In the genomic region with DNA sequence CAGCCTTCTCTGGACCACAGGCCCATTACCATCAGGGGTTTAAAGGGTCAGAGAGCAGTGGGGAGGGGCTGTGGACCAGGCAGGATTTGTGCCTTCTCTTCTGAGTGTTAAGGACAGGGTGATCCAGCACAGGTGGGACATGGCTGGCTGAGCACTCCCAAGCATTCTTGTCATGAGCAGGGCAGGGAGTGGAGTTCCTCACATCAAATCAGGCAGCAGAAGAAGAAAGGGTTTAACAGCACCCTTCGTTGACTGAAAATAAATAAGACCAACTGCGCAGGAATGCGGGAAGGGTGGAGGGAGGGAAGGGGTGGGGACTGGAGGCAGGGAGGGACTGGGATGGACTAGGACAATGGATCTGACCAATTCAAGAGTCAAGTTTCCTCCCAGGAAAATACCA, we compare ENCODE assay signal across 15 mouse cellular contexts. TPM values are rescaled to one million over a fixed set of nuclear protein-coding genes. Genes with fewer than 3 reads are reported as not detected.
A peak's percentile ranks its signal among the peaks of the same experiment; 100 is the strongest.
DNase-seq lines count a peak whose midpoint lies in the region; ATAC-seq and TF ChIP-seq lines count a peak whose summit lies in the region.
"Had no signal": no experiment of that assay in that cellular context is flagged by ENCODE, and none has a peak within 500 bp of the region (broad histone marks: within the 10 kb centered on the region; RNA-seq: fewer than 3 reads in every experiment).

No protein-coding gene starts in this region.

- TF ChIP-seq POLR2A in kidney, adult 2 months (IDR thresholded peaks at IDR 0.05; ENCODE audit: low read depth, low read length): no peak

- peak; percentile 47 for DNase-seq in kidney, adult 2 months
- DNase-seq in kidney, adult 9 months: no peak
- peak; percentile 69 for DNase-seq in R1 (ENCODE audit: low read depth, low spot score)
- DNase-seq: cerebellum, adult 11-12 months; forebrain, postnatal 0 days; gastrocnemius, postnatal 14 days; heart, postnatal 4 days; lung, adult 2 months; right cerebral cortex, postnatal 4 days had no signal

- no peak overlapping the region for H3K9ac ChIP-seq in intestine, embryonic 16.5 days (ENCODE audit: low read depth, low read length)
- H3K9ac ChIP-seq in stomach, embryonic 14.5 days (replicated peaks; ENCODE audit: low read depth, low read length): no peak overlapping the region
- no peak overlapping the region for H3K9ac ChIP-seq in hindbrain, embryonic 16.5 days (ENCODE audit: low read depth, low read length)
- H3K9ac ChIP-seq: forebrain, postnatal 0 days; midbrain, embryonic 12.5 days had no signal

- H3K27ac ChIP-seq in kidney, adult 2 months (ENCODE audit: insufficient read depth, low read depth, low read length): peak overlapping the region; percentile 26
- peak overlapping the region; percentile 66 for H3K27ac ChIP-seq in intestine, embryonic 16.5 days (ENCODE audit: low read length)
- H3K27ac ChIP-seq in stomach, embryonic 14.5 days (ENCODE audit: low read length): peak overlapping the region; percentile 68; the same call in 1 of the 2 replicates
- H3K27ac ChIP-seq in hindbrain, embryonic 16.5 days (ENCODE audit: low read depth, low read length): no peak overlapping the region
- H3K27ac ChIP-seq: midbrain, embryonic 12.5 days had no signal

- TF ChIP-seq CTCF in kidney, adult 2 months (conservative IDR thresholded peaks at IDR 0.05; ENCODE audit: insufficient read depth, insufficient read length, low read depth, low read length): no peak

- H3K27me3 ChIP-seq in kidney, adult 2 months (replicated peaks; ENCODE audit: control insufficient read depth, insufficient read depth, low read length): no peaks in the 10 kb centered on the region
- no peaks in the 10 kb centered on the region for H3K27me3 ChIP-seq in intestine, embryonic 16.5 days (replicated peaks; ENCODE audit: control insufficient read depth, insufficient read depth, low read length)
- no peaks in the 10 kb centered on the region for H3K27me3 ChIP-seq in stomach, embryonic 14.5 days (ENCODE audit: control insufficient read depth, insufficient read depth, low read length)
- no peaks in the 10 kb centered on the region for H3K27me3 ChIP-seq in hindbrain, embryonic 16.5 days (replicated peaks; ENCODE audit: control insufficient read depth, insufficient read depth, low read length)
- H3K27me3 ChIP-seq: midbrain, embryonic 12.5 days had no signal

- 27% methylated on average over 3 of the region's 3 CpGs for WGBS in kidney, adult 2 months
- 9% methylated on average over 3 of the region's 3 CpGs for WGBS in intestine, embryonic 16.5 days
- 11% methylated on average over 3 of the region's 3 CpGs for WGBS in stomach, embryonic 14.5 days
- WGBS in hindbrain, embryonic 16.5 days: 12% methylated on average over 3 of the region's 3 CpGs

- no peak overlapping the region for H3K4me2 ChIP-seq in intestine, embryonic 16.5 days (ENCODE audit: low read depth, low read length)
- H3K4me2 ChIP-seq in stomach, embryonic 14.5 days (replicated peaks; ENCODE audit: low read depth, low read length): no peak overlapping the region
- no peak overlapping the region for H3K4me2 ChIP-seq in hindbrain, embryonic 16.5 days (ENCODE audit: low read length)
- H3K4me2 ChIP-seq: heart, embryonic 11.5 days; midbrain, embryonic 12.5 days had no signal

- peaks cover 3% of the 10 kb centered on the region; the same call in 1 of the 2 replicates for H3K4me1 ChIP-seq in kidney, adult 2 months (ENCODE audit: control insufficient read depth, insufficient read depth, low read length)
- H3K4me1 ChIP-seq in intestine, embryonic 16.5 days (ENCODE audit: control insufficient read depth, insufficient read depth, low read length): peaks cover 19% of the 10 kb centered on the region
- H3K4me1 ChIP-seq in stomach, embryonic 14.5 days (ENCODE audit: control insufficient read depth, insufficient read depth, low read length): peaks cover 14% of the 10 kb centered on the region
- H3K4me1 ChIP-seq in hindbrain, embryonic 16.5 days (ENCODE audit: control insufficient read depth, insufficient read depth, low read depth, low read length): no peaks in the 10 kb centered on the region

- peak; percentile 13; the same call in 1 of the 2 replicates for ATAC-seq in intestine, embryonic 16.5 days
- ATAC-seq in stomach, embryonic 14.5 days (ENCODE audit: insufficient number of reproducible peaks, insufficient read depth, low FRiP score, low read depth): 0 out of 2 replicates have a peak, but pooled peaks have one; percentile 66
- ATAC-seq in megakaryocyte, adult 5-6 weeks (ENCODE audit: poor library complexity, severe bottlenecking): no peak
- no peak for ATAC-seq in hindbrain, embryonic 16.5 days
- ATAC-seq: forebrain, postnatal 0 days had no signal

- no peaks in the 10 kb centered on the region for H3K9me3 ChIP-seq in intestine, embryonic 16.5 days (ENCODE audit: control insufficient read depth, low read length)
- no peaks in the 10 kb centered on the region for H3K9me3 ChIP-seq in stomach, embryonic 14.5 days (ENCODE audit: control insufficient read depth, low read depth, low read length)
- no peaks in the 10 kb centered on the region for H3K9me3 ChIP-seq in hindbrain, embryonic 16.5 days (ENCODE audit: control insufficient read depth, low read length)
- H3K9me3 ChIP-seq: midbrain, embryonic 12.5 days had no signal

- H3K36me3 ChIP-seq in kidney, adult 2 months (ENCODE audit: control insufficient read depth, insufficient read depth, low read length): no peaks in the 10 kb centered on the region
- H3K36me3 ChIP-seq in intestine, embryonic 16.5 days (ENCODE audit: control insufficient read depth, insufficient read depth, low read length): no peaks in the 10 kb centered on the region
- H3K36me3 ChIP-seq in stomach, embryonic 14.5 days (ENCODE audit: control insufficient read depth, insufficient read depth, low read length): no peaks in the 10 kb centered on the region
- H3K36me3 ChIP-seq in hindbrain, embryonic 16.5 days (ENCODE audit: control insufficient read depth, insufficient read depth, low read length): no peaks in the 10 kb centered on the region
- H3K36me3 ChIP-seq: midbrain, embryonic 12.5 days had no signal

- no peak overlapping the region for H3K4me3 ChIP-seq in kidney, adult 2 months (ENCODE audit: insufficient read depth, low read depth, low read length)
- no peak overlapping the region for H3K4me3 ChIP-seq in intestine, embryonic 16.5 days (ENCODE audit: low read length)
- H3K4me3 ChIP-seq in stomach, embryonic 14.5 days (ENCODE audit: low read depth, low read length): no peak overlapping the region
- H3K4me3 ChIP-seq in hindbrain, embryonic 16.5 days (ENCODE audit: low read length): no peak overlapping the region
- H3K4me3 ChIP-seq: midbrain, embryonic 12.5 days had no signal

RNA-seq across cellular contexts. Expression of gene Ehf, which starts 8.6 kb away (rescaled TPM):
- polyA plus RNA-seq in kidney, adult 2 months (2012; rRNA removed): 22.3 and 28.8 TPM in 2 replicates
- 28.9 and 29.8 TPM in 2 replicates for polyA plus RNA-seq in intestine, embryonic 16.5 days (2015; fragmentation: Nextera tagmentation; extraction: Ambion mirVana)
- 18.2 and 28.1 TPM in 2 replicates for polyA plus RNA-seq in stomach, embryonic 14.5 days (2014; fragmentation: Nextera tagmentation; extraction: Ambion mirVana)
- total RNA-seq in megakaryocyte, adult 5-6 weeks (2015): 0.09 TPM in 1 of 2 replicates, not detected in the other
- total RNA-seq in megakaryocyte, adult 5-6 weeks (2017): 0.18 and 0.73 TPM in 2 replicates
- polyA plus RNA-seq in hindbrain, embryonic 16.5 days (2015; fragmentation: Nextera tagmentation; extraction: Ambion mirVana): 0.10 and 0.14 TPM in 2 replicates
- total RNA-seq: gastrocnemius, postnatal 14 days; heart, postnatal 4 days had no signal
- polyA plus RNA-seq: midbrain, embryonic 12.5 days had no signal

Comparison
In these comparisons a context has a peak if more than half of its experiments do, and no peak if none do; other contexts are left out.
1. ATAC-seq: peak in intestine, embryonic 16.5 days (single experiment) and stomach, embryonic 14.5 days (single experiment); none in megakaryocyte, adult 5-6 weeks (single experiment) and hindbrain, embryonic 16.5 days (single experiment).
2. RNA of gene Ehf, which starts 8.6 kb away (polyA plus RNA-seq): 28.9 to 29.8 TPM in intestine, embryonic 16.5 days, 22.3 to 28.8 TPM in kidney, adult 2 months and 18.2 to 28.1 TPM in stomach, embryonic 14.5 days; 0.10 to 0.14 TPM in hindbrain, embryonic 16.5 days; every median in the first group is over 10 times any median in the second.